Mouse (Mus musculus) thymus, adult 2 months (tissue): Measurements from ENCODE around the gene Cyth3.

Source experiments
- CTCF ChIP-seq: fragments of 200-500 bp; IDR thresholded peaks from 2 replicates; pipeline ENCODE4 v1.5.1; 2012; ENCODE audit warnings: mild to moderate bottlenecking, control low read depth, low read length, moderate library complexity, borderline replicate concordance; ENCODE audit not compliant: control insufficient read depth, poor library complexity, insufficient read depth; ENCODE audit errors: extremely low read depth
- POLR2A ChIP-seq: fragments of 200-500 bp; IDR thresholded peaks from 2 replicates; pipeline ENCODE4 v1.6.1; 2012; ENCODE audit warnings: mild to moderate bottlenecking, low read length, control low read depth, moderate library complexity; ENCODE audit not compliant: control insufficient read depth, poor library complexity, insufficient read depth; ENCODE audit errors: extremely low read depth

DNA sequence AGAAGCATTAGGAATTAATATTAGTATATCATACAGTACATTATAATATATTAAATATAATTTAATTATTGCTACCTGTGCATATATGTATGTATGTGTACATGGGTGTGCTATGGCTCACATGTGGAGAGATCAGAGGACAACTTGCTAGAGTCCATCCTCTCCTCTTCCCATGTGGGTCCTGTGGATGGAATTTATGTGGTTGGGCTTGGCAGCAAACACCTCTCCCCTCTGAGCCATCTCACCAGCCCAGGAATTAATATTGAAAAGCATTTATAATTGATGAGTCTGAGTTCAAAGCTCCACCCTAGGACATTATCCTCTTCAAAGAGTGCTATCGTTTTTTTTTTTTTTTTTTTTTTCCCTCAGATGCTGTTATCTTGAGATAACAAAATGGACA is 2.1 kb upstream of the Cyth3 start:
- no peak for TF ChIP-seq CTCF
- TF ChIP-seq POLR2A, result no peak
